Mouse (Mus musculus) heart, postnatal 25 days (tissue): ENCODE results near the gene Polr2f. TPM values are rescaled to one million over a fixed set of nuclear protein-coding genes. Genes with fewer than 3 reads are reported as not detected.

Experiments used
- total RNA-seq, 2 experiments: library from RNA; stranded (reverse); gene quantifications; 2 replicates each; pipeline ENCODE4 v1.2.3; 2021

Gene Polr2f
- total RNA-seq, 2 experiments from 2014 or later: 132 TPM

Other genes starting within 250 kb of the Polr2f start
- under 1 TPM in 1 of 2 experiments, not detected in 1; 0.18 TPM for gene Gm49510, start 241.3 kb upstream of the Polr2f start, total RNA-seq
- gene Sh3bp1, start 241.2 kb upstream of the Polr2f start, total RNA-seq: 1 to 10 TPM; 4.1 to 4.8 TPM
- 1 to 10 TPM in 1 of 2 experiments, under 1 TPM in 1; 0.75 to 1.4 TPM for gene Pdxp, start 227.1 kb upstream of the Polr2f start, total RNA-seq
- 100 to 1,000 TPM; 188 to 192 TPM for gene Lgals1, start 214.3 kb upstream of the Polr2f start, total RNA-seq
- 10 to 100 TPM; 15.6 to 16.9 TPM for gene Nol12, start 206.1 kb upstream of the Polr2f start, total RNA-seq
- gene Triobp, start 193.3 kb upstream of the Polr2f start, total RNA-seq: 10 to 100 TPM; 36.0 to 39.8 TPM
- gene H1f0, start 112.6 kb upstream of the Polr2f start, total RNA-seq: 10 to 100 TPM; 95.9 to 98.4 TPM
- gene Galr3, start 99.1 kb upstream of the Polr2f start, total RNA-seq: not detected
- gene Ankrd54, start 78.1 kb upstream of the Polr2f start, total RNA-seq: 1 to 10 TPM; 7.4 to 7.5 TPM
- gene Eif3l, start 65.8 kb upstream of the Polr2f start, total RNA-seq: 10 to 100 TPM; 68.9 to 71.5 TPM
- gene Micall1, start 32.1 kb upstream of the Polr2f start, total RNA-seq: 10 to 100 TPM; 51.9 to 57.7 TPM
- gene 1700088E04Rik, start 244 bp downstream of the Polr2f start, total RNA-seq: 1 to 10 TPM; 1.6 to 1.7 TPM
- gene Sox10, start 24.2 kb downstream of the Polr2f start, total RNA-seq: 1 to 10 TPM in 1 of 2 experiments, under 1 TPM in 1; 0.92 to 1.3 TPM
- 10 to 100 TPM; 21.5 to 22.3 TPM for gene Pick1, start 88.2 kb downstream of the Polr2f start, total RNA-seq
- under 1 TPM; 0.55 to 0.73 TPM for gene Gm49486, start 88.4 kb downstream of the Polr2f start, total RNA-seq
- gene Slc16a8, start 113.8 kb downstream of the Polr2f start, total RNA-seq: under 1 TPM; 0.23 to 0.39 TPM
- gene Baiap2l2, start 144.5 kb downstream of the Polr2f start, total RNA-seq: 1 to 10 TPM in 1 of 2 experiments, under 1 TPM in 1; 0.78 to 2.4 TPM
- 1 to 10 TPM; 9.6 to 9.9 TPM for gene Pla2g6, start 187.4 kb downstream of the Polr2f start, total RNA-seq
- gene Maff, start 205.6 kb downstream of the Polr2f start, total RNA-seq: 1 to 10 TPM; 8.1 to 8.3 TPM